Mouse (Mus musculus) erythroblast, embryonic 14.5 days (primary cell): ENCODE data around the gene Tmem63a. TPM values are rescaled to one million over a fixed set of nuclear protein-coding genes. Genes with fewer than 3 reads are reported as not detected.

ENCODE experiments used
- H3K27me3 ChIP-seq: 2 replicates; pipeline ENCODE4 v1.6.1; 2012; ENCODE audit warnings: inconsistent platforms; ENCODE audit not compliant: control insufficient read depth
- H3K36me3 ChIP-seq: 2 replicates; pipeline ENCODE4 v1.6.1; 2012; ENCODE audit warnings: mild to moderate bottlenecking, inconsistent platforms; ENCODE audit not compliant: control insufficient read depth
- H3K4me1 ChIP-seq: 2 replicates; pipeline ENCODE4 v1.6.1; 2012; ENCODE audit warnings: inconsistent platforms; ENCODE audit not compliant: control insufficient read depth
- H3K4me3 ChIP-seq: replicated peaks from 2 replicates; pipeline ENCODE3; 2012; ENCODE audit warnings: moderate library complexity, mild to moderate bottlenecking, inconsistent platforms
- H3K9me3 ChIP-seq: 2 replicates; pipeline ENCODE4 v1.6.1; 2012; ENCODE audit warnings: low read length, inconsistent platforms, mixed read lengths; ENCODE audit not compliant: control insufficient read depth
- GATA1 ChIP-seq: IDR thresholded peaks from 2 replicates; pipeline ENCODE4 v1.6.1; 2012; ENCODE audit warnings: low read length, inconsistent platforms, mixed read lengths
- TAL1 ChIP-seq: IDR thresholded peaks from 3 replicates; pipeline ENCODE4 v1.6.1; 2012; ENCODE audit warnings: low read length, inconsistent platforms, mixed read lengths
- polyA plus RNA-seq: library from polyadenylated mRNA; stranded (reverse); fragments of >175 nt; gene quantifications from 2 replicates; pipeline ENCODE4 v1.2.3, GENCODE M21; 2012

Tmem63a gene
- polyA plus RNA-seq, 1 experiment, result 0.36 TPM

DNA sequence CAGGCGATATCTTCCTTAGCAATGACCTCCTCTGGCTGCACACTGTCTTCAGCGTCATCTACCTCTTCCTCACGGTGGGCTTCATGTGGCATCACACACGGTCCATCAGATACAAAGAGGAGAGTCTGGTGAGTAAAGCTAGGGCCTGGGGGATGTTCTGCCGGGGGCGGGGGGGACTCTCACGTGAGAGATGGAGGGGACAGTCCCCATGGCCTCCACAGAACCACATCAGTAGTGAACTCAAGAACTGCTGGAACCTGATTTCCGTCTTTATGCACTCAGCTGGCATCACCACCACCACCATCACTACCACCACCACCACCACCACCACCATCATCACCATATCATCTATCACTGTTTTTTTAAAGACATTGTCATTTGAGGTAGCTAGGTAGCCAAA lies 14.3 kb downstream of the Tmem63a start:
- H3K36me3 ChIP-seq, result peaks cover 58% of the 10 kb centered on the region
- H3K4me3 ChIP-seq, result no peak overlapping the region
- H3K4me1 ChIP-seq, result peaks cover 17% of the 10 kb centered on the region
- TF ChIP-seq GATA1, result no peak
- no peak for TF ChIP-seq TAL1
- H3K9me3 ChIP-seq, result no peaks in the 10 kb centered on the region
- no peaks in the 10 kb centered on the region for H3K27me3 ChIP-seq

DNA sequence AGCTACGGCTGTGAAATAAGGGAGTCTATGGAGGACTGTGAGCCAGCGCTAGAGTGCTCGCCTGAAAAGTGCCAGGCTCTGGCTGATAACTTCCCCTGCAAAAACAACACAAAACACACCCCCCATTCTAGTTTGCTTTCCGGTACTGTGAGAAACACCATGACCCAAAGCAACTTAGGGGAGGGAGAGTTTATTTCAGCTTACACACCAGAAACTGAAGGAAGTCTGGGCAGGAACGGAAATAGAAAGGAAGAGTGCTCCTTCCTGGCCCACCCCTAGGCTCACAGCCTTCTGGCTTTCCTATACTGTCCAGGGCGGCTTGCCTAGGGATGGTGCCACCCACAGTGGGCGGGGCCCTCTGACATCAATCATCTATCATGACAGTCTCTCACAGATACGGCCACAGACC lies 14.8 kb downstream of the Tmem63a start:
- Histone ChIP-seq H3K4me1 (peaks cover 17% of the 10 kb centered on the region), H3K27me3 (no peaks in the 10 kb centered on the region), H3K36me3 (peaks cover 62% of the 10 kb centered on the region), H3K4me3 (no peak overlapping the region), H3K9me3 (no peaks in the 10 kb centered on the region)
- TF ChIP-seq GATA1, result no peak
- no peak for TF ChIP-seq TAL1

- peaks cover 21% of the 10 kb centered on the region for H3K4me1 ChIP-seq
- peaks cover 63% of the 10 kb centered on the region for H3K36me3 ChIP-seq
- no peak overlapping the region for H3K4me3 ChIP-seq
- no peaks in the 10 kb centered on the region for H3K9me3 ChIP-seq
- TF ChIP-seq GATA1 (no peak), TAL1 (no peak)
- H3K27me3 ChIP-seq, result no peaks in the 10 kb centered on the region
Measured at GRCm38 (mm10) chr1:180957989-180958388, 15.8 kb downstream of the Tmem63a start.

DNA sequence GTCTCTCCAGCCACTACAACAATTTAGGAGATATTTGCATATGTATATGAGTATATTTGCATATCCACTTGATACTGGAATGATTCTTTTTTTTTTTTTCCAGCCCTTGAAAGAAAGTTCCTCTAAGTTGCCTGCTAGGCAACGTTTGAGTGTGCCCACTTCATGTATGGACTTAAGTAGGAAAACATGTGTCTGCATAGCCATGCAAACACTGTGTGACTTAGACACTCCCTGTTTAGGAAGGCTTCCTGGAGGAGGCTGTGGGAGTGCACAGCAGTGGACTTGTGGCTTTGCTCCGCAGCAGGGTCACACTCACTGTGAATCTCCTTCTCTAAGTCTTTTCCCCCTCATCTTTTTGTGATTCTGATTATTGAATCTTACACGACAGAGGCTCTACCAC lies 16.7 kb downstream of the Tmem63a start:
- Histone ChIP-seq H3K4me1 (peaks cover 28% of the 10 kb centered on the region), H3K4me3 (no peak overlapping the region), H3K36me3 (peaks cover 65% of the 10 kb centered on the region), H3K9me3 (no peaks in the 10 kb centered on the region), H3K27me3 (no peaks in the 10 kb centered on the region)
- TF ChIP-seq TAL1, result no peak
- no peak for TF ChIP-seq GATA1

- H3K27me3 ChIP-seq, result no peaks in the 10 kb centered on the region
- TF ChIP-seq GATA1 (no peak), TAL1 (no peak)
- peaks cover 19% of the 10 kb centered on the region for H3K4me1 ChIP-seq
- H3K36me3 ChIP-seq, result peaks cover 64% of the 10 kb centered on the region
- no peaks in the 10 kb centered on the region for H3K9me3 ChIP-seq
- H3K4me3 ChIP-seq, result no peak overlapping the region
Measured at GRCm38 (mm10) chr1:180965786-180966185, 23.6 kb downstream of the Tmem63a start.

- TF ChIP-seq GATA1 (no peak), TAL1 (no peak)
- no peak overlapping the region for H3K4me3 ChIP-seq
- H3K36me3 ChIP-seq, result peaks cover 60% of the 10 kb centered on the region
- H3K9me3 ChIP-seq, result no peaks in the 10 kb centered on the region
- H3K27me3 ChIP-seq, result no peaks in the 10 kb centered on the region
- H3K4me1 ChIP-seq, result peaks cover 19% of the 10 kb centered on the region
Measured at GRCm38 (mm10) chr1:180966542-180966941, 24.4 kb downstream of the Tmem63a start.

DNA sequence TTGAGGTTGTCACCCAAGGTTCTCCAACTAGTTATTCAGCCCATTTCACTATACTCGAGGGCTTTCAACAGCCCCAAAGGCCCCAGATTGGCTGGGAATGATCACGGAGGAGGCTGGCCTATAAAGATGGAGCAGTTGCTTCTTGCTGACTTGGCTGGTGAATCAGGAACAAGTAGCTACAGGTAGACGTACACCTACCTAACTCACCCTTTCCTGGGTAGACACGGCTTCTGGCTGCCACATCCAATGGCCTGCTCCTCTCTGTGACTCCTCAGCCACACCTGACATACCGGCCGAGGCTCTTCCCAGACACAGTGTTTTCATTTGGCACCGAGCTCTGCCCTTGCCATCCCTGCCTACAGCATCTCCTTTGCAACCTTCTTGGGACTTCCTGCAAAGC lies 25.1 kb downstream of the Tmem63a start:
- Histone ChIP-seq H3K4me1 (peaks cover 19% of the 10 kb centered on the region), H3K27me3 (no peaks in the 10 kb centered on the region), H3K9me3 (no peaks in the 10 kb centered on the region), H3K4me3 (no peak overlapping the region), H3K36me3 (peaks cover 58% of the 10 kb centered on the region)
- TF ChIP-seq GATA1 (no peak), TAL1 (no peak)

GRCm38 (mm10) chr1:180972941-180973340 lies 30.8 kb downstream of the Tmem63a start:
- Histone ChIP-seq H3K36me3 (peaks cover 35% of the 10 kb centered on the region), H3K4me3 (no peak overlapping the region)
- TF ChIP-seq GATA1, result no peak
- no peak for TF ChIP-seq TAL1

GRCm38 (mm10) chr1:180974126-180974746 lies 32.1 kb downstream of the Tmem63a start:
- Histone ChIP-seq H3K4me1 (peaks cover 24% of the 10 kb centered on the region), H3K9me3 (no peaks in the 10 kb centered on the region), H3K4me3 (no peak overlapping the region), H3K27me3 (peaks cover 5% of the 10 kb centered on the region), H3K36me3 (peaks cover 27% of the 10 kb centered on the region)
- TF ChIP-seq TAL1 (no peak), GATA1 (no peak)

More at GRCm38 (mm10) chr1:180972941-180973340, 30.8 kb downstream of the Tmem63a start:
- Histone ChIP-seq H3K4me1 (peaks cover 24% of the 10 kb centered on the region), H3K9me3 (no peaks in the 10 kb centered on the region), H3K27me3 (peaks cover 5% of the 10 kb centered on the region)

DNA sequence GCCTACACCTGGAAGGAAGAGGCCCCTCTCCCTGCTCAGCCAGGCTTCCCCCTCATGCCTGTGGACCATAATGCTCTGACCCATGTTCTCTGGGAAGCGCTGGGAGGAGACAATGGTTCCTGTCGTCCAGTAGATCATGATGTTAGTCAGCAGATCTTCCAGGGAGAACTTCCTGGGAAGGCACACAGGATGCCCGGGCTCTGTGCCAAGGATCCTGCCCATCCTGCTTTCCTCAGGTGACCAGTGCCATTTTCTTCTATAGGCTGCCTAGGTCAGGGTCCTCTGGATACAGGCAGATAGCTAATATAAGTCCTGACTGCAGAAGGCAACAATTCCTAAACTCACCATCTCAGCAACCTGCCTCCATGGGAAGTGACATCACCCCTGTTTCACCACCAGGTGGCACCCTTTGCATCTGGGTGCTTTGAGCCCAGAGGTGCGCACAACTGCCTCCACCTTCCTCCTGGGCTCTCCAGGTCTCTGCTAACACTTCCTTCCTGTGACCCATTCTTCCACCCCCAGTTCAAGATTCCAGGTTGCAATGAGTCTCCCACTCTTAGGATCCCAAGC lies 34.1 kb downstream of the Tmem63a start:
- Histone ChIP-seq H3K9me3 (no peaks in the 10 kb centered on the region), H3K36me3 (peaks cover 14% of the 10 kb centered on the region), H3K27me3 (peaks cover 5% of the 10 kb centered on the region), H3K4me1 (peaks cover 32% of the 10 kb centered on the region), H3K4me3 (no peak overlapping the region)
- no peak for TF ChIP-seq TAL1
- no peak for TF ChIP-seq GATA1
